Mouse (Mus musculus) heart, adult 2 months (tissue): Measurements from ENCODE around the gene Fam25c. TPM values are rescaled to one million over a fixed set of nuclear protein-coding genes. Genes with fewer than 3 reads are reported as not detected.

Experiments
- DNase-seq, 2 experiments: peaks; one replicate each; pipeline ENCODE4 v3.0.0; 2021
- H3K27ac ChIP-seq: fragments of 200-600 bp; 2 replicates; pipeline ENCODE4 v1.8.1; 2022
- H3K27me3 ChIP-seq: fragments of 200-500 bp; 2 replicates; pipeline ENCODE4 v1.6.1; 2012; ENCODE audit warnings: mild to moderate bottlenecking, low read length, inconsistent platforms, mixed read lengths; ENCODE audit not compliant: control insufficient read depth, insufficient read depth
- H3K36me3 ChIP-seq: fragments of 200-500 bp; 2 replicates; pipeline ENCODE4 v1.6.1; 2012; ENCODE audit warnings: low read length, inconsistent platforms; ENCODE audit not compliant: control insufficient read depth, insufficient read depth
- H3K4me1 ChIP-seq: fragments of 200-500 bp; 2 replicates; pipeline ENCODE4 v1.6.1; 2011; ENCODE audit warnings: low read length; ENCODE audit not compliant: control insufficient read depth, insufficient read depth
- H3K4me3 ChIP-seq: fragments of 200-600 bp; 2 replicates; pipeline ENCODE4 v1.8.1; 2022
- H3K79me2 ChIP-seq: fragments of 200-500 bp; replicated peaks from 2 replicates; pipeline ENCODE4 v1.6.1; 2012; ENCODE audit warnings: mild to moderate bottlenecking, inconsistent platforms, low read length, moderate library complexity, mixed read lengths; ENCODE audit not compliant: control insufficient read depth, insufficient read depth
- H3K9ac ChIP-seq: fragments of 200-500 bp; 2 replicates; pipeline ENCODE4 v1.6.1; 2012; ENCODE audit warnings: low read depth, mild to moderate bottlenecking, control low read depth, inconsistent platforms, low read length, mixed read lengths
- CTCF ChIP-seq: fragments of 200-600 bp; IDR thresholded peaks from 2 replicates; pipeline ENCODE4 v1.8.1; 2022; ENCODE audit warnings: antibody characterized with exemption, mild to moderate bottlenecking, moderate library complexity
- EP300 ChIP-seq: fragments of 200-500 bp; IDR thresholded peaks from 2 replicates; pipeline ENCODE4 v1.6.1; 2011; ENCODE audit warnings: low read depth, low read length, control low read depth; ENCODE audit not compliant: insufficient read depth
- POLR2A ChIP-seq: fragments of 200-500 bp; IDR thresholded peaks from 2 replicates; pipeline ENCODE4 v1.6.1; 2011; ENCODE audit warnings: mild to moderate bottlenecking, low read depth, low read length, control low read depth; ENCODE audit not compliant: insufficient read depth
- WGBS: fragments of 180-500 bp; shearing (Covaris S2); methylation state at CpG from one replicate; pipeline ENCODE4 v1.1.7; 2018; 5-methylcytosine and 5-hydroxymethylcytosine counted together
- intact Hi-C: fragments of 180-260 bp; cut with DNase I; formaldehyde crosslinking; loops from one replicate; pipeline ENCODE4 v1.15.1; 2025
- polyA plus RNA-seq: library from polyadenylated mRNA; depleted of rRNA; stranded (reverse); fragments of >200 nt; gene quantifications from 2 replicates; pipeline ENCODE4 v1.2.3, GENCODE M21; 2012
- total RNA-seq, 2 experiments: library from RNA; stranded (reverse); gene quantifications; 2 replicates each; pipeline ENCODE4 v1.2.3; 2021

The Fam25c gene
- total and polyA plus RNA-seq, 3 experiments, result not detected

GRCm38 (mm10) chr14:34398901-34399300, 43.7 kb upstream of the Fam25c start:
- Histone ChIP-seq H3K36me3 (no peaks in the 10 kb centered on the region), H3K27me3 (no peaks in the 10 kb centered on the region), H3K4me3 (no peak overlapping the region), H3K79me2 (no peaks in the 10 kb centered on the region), H3K27ac (no peak overlapping the region), H3K4me1 (no peaks in the 10 kb centered on the region; the same call in 1 of the 2 replicates), H3K9ac (no peak overlapping the region)
- intact Hi-C loops, result no loop called here
- 89% methylated on average over 21 of the region's 21 CpGs for WGBS
- TF ChIP-seq CTCF, result no peak
- no peak for TF ChIP-seq EP300
- TF ChIP-seq POLR2A, result no peak
- DNase-seq, result no peak

GRCm38 (mm10) chr14:34397871-34398270, 42.6 kb upstream of the Fam25c start:
- TF ChIP-seq POLR2A, result no peak
- TF ChIP-seq EP300, result no peak
- no peak for TF ChIP-seq CTCF
- Histone ChIP-seq H3K27me3 (no peaks in the 10 kb centered on the region), H3K79me2 (no peaks in the 10 kb centered on the region), H3K4me3 (no peak overlapping the region), H3K27ac (no peak overlapping the region), H3K4me1 (no peaks in the 10 kb centered on the region; the same call in none of the 2 replicates), H3K36me3 (no peaks in the 10 kb centered on the region), H3K9ac (no peak overlapping the region)
- WGBS, result 74% methylated on average over 5 of the region's 5 CpGs
- intact Hi-C loops, result no loop called here
- DNase-seq, result peak in 1 of 2 experiments; percentile 14

- Histone ChIP-seq H3K9ac (no peak overlapping the region), H3K4me1 (peaks cover 2% of the 10 kb centered on the region), H3K36me3 (no peaks in the 10 kb centered on the region; the same call in 1 of the 2 replicates), H3K27ac (no peak overlapping the region), H3K27me3 (no peaks in the 10 kb centered on the region), H3K4me3 (no peak overlapping the region), H3K79me2 (no peaks in the 10 kb centered on the region)
- DNase-seq, result no peak
- intact Hi-C loops, result no loop called here
- TF ChIP-seq CTCF (no peak), EP300 (no peak), POLR2A (no peak)
- 59% methylated on average over 4 of the region's 4 CpGs for WGBS
Measured at GRCm38 (mm10) chr14:34393295-34393694, 38.1 kb upstream of the Fam25c start.

GRCm38 (mm10) chr14:34382921-34383704, 27.9 kb upstream of the Fam25c start:
- no peak overlapping the region for H3K4me3 ChIP-seq
- H3K36me3 ChIP-seq, result peaks cover 2% of the 10 kb centered on the region; the same call in 1 of the 2 replicates
- H3K27me3 ChIP-seq, result no peaks in the 10 kb centered on the region
- H3K79me2 ChIP-seq, result no peaks in the 10 kb centered on the region
- WGBS, result 74% methylated on average over 9 of the region's 9 CpGs
- no peak for TF ChIP-seq EP300
- no peak for TF ChIP-seq POLR2A
- DNase-seq, result no peak
- intact Hi-C loops, result no loop called here
- H3K9ac ChIP-seq, result no peak overlapping the region
- peaks cover 6% of the 10 kb centered on the region for H3K4me1 ChIP-seq
- peak overlapping the region; percentile 61 for H3K27ac ChIP-seq

GRCm38 (mm10) chr14:34378560-34379331, 23.5 kb upstream of the Fam25c start:
- peak overlapping the region; percentile 90 for H3K27ac ChIP-seq
- H3K79me2 ChIP-seq, result no peaks in the 10 kb centered on the region
- 26% methylated on average over 11 of the region's 11 CpGs for WGBS
- peaks cover 9% of the 10 kb centered on the region for H3K4me1 ChIP-seq
- peaks cover 2% of the 10 kb centered on the region; the same call in 1 of the 2 replicates for H3K36me3 ChIP-seq
- DNase-seq, result peak; percentile 68 to 80
- peak overlapping the region; percentile 36; the same call in 1 of the 2 replicates for H3K9ac ChIP-seq
- H3K4me3 ChIP-seq, result peak overlapping the region; percentile 36
- intact Hi-C loops, result loop anchor here (2.0 kb wide), 1 partner anchor 68 kb away; the partner anchor contains the start of genes Glud1 and Shld2
- no peaks in the 10 kb centered on the region for H3K27me3 ChIP-seq
- TF ChIP-seq CTCF, result no peak
- TF ChIP-seq EP300, result peak; percentile 78
- TF ChIP-seq POLR2A, result peak; percentile 63

- no peaks in the 10 kb centered on the region for H3K79me2 ChIP-seq
- H3K9ac ChIP-seq, result peak overlapping the region; percentile 67
- H3K27me3 ChIP-seq, result no peaks in the 10 kb centered on the region
- peak overlapping the region; percentile 90 for H3K27ac ChIP-seq
- H3K4me1 ChIP-seq, result peaks cover 9% of the 10 kb centered on the region
- intact Hi-C loops, result no loop called here
- peak overlapping the region; percentile 54 for H3K4me3 ChIP-seq
- 47% methylated on average over 4 of the region's 4 CpGs for WGBS
- no peak for DNase-seq
- H3K36me3 ChIP-seq, result no peaks in the 10 kb centered on the region
- TF ChIP-seq CTCF (no peak), POLR2A (peak; percentile 37; the same call in 1 of the 2 replicates)
Measured at GRCm38 (mm10) chr14:34377121-34377520, 21.9 kb upstream of the Fam25c start.
